Mouse (Mus musculus): ENCODE data around the gene Greb1.

Gene Greb1

DNA sequence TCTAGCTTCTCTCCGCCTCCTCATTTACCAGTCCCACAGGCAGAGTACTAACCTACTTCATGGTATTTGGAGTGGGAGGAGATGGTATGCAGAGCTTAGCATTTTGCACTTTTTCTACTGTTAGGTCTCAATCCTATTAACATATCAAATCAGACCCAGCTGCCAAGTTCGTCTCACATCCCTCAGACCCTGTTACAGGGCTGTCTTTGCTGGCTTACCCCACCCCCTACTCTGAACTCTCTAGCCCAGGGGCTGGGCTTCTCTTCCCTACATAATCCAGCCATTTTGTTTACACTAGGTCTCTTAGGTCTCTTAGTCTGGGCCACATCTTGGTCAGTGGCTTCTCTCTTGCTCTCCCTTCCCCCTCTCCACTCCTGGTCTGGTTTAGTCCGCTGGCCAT is 131.5 kb downstream of the Greb1 start:
- DNase-seq: no peak

DNA sequence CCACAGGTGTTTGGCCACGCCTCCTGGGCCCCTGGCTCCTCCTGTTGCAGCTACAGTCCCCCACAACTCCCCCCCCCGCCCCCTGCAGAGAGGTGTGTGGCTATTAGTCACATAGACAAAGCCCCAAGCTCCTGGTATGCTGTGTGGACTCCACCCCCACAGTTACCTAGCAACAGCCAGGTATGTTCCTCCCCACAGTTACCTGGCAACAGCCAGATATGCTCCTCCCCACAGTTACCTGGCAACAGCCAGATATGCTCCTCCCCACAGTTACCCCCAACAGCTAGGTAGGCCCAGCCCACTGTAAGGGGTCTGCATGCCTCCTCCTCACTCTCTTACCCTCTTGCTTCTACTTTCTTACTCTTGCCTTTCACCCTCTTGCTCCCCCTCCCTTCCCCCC is 135.7 kb downstream of the Greb1 start:
- DNase-seq: no peak

DNA sequence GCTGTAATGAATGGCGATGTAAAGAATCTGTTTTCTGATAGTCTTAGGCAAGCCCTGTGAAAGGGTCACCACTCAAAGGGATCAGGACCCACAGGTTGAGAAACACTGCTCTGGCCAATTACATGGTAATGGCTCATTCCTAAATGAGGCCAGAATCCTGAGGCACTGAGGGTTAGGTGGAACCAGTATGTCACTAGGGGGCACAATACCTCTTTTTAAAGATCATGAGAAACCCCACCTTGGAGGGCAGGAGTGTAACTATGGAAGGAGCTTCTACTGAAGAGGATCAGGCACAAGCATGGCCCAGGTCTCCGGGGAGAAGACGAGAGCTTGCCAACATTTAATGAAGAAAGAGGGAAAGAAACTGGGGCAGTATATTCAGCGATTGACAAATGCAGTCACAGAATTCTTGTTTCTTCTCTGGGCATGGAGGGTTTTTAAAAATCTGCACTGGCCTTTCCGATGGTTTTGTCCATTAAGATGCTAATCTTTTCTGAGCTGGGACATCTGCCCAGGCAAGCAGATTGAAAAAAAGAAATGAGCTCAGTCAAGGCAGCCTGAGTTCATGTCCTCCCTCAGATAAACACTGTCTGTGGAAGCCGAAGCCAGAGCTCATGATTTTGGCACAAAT is 137.6 kb downstream of the Greb1 start:
- DNase-seq: no peak

DNA sequence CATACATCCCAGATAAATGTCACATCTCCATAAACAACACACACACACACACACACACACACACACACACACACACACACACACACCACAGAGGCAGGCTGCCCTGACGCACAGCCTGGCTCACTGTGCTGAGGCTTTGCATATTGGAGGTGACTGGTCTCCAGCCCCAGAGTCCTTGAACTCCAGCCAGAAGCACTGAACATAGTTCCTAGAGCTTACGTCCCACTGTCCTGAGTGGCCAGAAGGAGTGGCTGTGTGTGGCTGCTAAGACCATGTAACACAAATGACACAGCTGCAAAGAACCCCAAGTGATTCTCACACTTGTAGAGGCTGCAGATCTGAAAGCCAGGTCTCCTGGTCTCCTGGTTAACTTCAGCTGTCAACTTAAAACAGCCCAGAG is 138.8 kb downstream of the Greb1 start:
- no peak for DNase-seq

DNA sequence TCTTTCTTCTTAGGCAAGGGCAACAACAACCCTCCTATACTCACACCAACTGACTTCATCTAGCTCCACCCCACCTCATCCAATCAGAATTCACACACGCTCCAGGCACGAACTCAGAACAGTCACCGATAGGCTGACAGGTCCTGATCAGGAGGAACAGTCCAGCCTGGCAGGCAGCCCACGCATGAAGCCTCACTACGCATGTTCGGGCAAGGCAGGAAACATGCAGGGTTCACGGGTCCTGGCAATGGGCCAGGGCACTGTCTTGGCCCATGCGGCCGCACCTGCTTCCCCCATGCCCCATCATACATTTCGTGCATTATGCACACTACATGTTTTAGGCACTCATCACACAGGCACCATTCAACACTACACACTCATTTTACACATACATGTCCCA is 139.2 kb downstream of the Greb1 start:
- DNase-seq: peak; percentile 20

DNA sequence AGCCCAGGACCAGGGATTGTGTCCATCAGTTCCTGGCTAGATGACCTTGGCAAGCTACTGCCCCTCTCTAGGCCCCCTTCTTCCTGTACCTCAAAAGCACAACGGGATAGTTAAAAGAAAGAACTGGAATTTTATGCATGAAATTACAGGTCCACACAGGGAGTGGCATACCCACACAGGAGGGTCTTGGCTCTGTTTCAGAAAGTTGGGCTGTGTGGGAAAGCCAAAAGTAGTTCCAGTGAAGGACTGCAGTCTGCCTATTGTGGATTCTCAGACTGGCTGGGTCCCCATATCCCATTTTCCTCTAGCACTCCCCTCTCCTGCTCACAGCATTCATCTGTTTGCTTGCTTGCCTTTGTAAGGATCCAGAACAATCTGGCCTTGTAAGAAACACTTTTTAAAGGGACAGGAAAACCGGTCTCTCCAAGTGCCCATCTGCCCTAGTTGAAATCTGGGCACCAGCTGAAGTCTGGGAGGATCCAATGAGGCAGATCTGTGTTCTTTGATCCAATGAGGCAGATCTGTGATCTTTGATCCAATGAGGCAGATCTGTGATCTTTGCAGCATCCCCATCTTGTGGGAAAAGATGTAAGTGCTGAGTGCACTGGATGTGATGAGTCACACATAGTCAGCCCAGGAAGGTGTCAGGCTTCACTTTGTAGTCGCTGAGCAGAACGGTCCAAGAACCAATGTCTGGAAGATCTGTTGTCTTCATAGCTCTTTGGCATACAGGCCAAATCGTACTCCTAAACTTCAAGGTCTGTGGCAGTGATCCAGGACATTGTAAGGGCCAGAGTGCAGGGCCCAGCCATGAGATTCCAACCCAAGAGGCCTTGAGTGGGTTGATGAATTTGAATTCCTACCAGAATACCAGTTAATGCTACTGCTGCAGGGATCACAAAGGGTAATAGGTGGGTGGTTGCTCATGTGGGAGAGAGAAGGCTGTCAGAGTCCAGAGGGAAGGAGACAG is 143.5 kb downstream of the Greb1 start:
- no peak for DNase-seq

DNA sequence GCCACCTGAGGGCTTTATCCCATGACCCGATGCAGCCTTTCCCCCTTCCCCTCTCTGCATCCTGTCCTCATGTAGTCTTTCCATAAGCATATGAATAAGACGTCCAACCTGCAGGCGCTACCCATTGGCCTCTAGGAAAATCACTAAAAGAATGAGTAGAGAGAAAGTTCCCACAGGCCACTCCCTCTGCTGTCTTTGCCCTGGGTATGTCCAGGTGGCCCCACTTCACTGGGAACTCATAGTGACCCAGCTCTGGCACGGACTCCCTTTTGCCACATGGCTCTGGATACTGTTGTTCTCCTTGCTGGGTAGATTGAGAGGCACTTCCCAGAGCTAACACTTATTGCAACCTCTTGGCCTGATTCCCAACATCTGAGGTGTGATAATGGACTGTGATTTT is 145.1 kb downstream of the Greb1 start:
- no peak for DNase-seq

DNA sequence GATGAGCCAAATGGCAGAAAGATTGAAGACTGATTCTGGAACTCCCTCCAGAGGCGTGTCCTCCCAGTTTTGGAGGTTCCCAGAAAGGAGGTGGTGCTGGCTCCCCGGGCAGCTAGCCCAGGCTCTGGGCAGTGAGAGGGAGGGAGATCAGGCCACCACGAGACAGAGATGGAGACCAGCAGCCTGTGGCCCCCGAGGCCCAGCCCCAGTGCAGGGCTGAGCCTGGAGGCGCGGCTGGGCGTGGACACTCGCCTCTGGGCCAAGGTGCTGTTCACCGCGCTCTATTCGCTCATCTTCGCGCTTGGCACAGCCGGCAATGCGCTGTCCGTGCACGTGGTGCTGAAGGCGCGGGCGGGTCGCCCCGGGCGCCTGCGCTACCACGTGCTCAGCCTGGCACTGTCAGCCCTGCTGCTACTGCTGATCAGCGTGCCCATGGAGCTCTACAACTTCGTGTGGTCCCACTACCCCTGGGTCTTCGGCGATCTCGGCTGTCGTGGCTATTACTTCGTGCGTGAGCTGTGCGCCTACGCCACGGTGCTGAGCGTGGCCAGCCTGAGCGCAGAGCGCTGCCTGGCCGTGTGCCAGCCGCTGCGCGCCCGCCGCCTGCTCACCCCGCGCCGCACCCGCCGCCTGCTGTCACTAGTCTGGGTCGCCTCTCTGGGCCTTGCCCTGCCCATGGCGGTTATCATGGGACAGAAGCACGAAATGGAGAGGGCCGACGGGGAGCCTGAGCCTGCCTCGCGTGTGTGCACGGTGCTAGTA is 147.2 kb downstream of the Greb1 start, which contains the start of gene Ntsr2:
Gene Ntsr2, plus strand, starts transcription at position 51 of the 762 bp plus-strand sequence.
- DNase-seq: peak; percentile 58

DNA sequence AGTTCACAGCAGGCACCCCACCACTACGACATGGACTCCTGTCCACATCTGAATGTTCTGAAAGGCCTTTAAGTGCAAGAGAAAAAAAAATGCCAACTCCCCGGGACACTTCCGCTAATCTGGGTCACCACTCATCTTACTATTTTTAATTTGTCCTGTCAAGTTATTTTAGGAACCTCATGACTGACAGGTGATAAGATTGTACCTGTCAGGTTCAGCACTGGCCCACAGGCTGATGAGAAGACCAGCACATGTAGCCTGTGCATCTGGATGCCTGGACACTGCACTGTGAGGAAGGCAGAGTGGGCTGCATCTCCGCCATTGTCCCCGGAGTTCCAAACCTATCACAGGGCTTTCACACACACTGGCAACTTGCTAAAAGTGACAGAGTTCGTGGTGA is 150.9 kb downstream of the Greb1 start:
- DNase-seq: no peak

DNA sequence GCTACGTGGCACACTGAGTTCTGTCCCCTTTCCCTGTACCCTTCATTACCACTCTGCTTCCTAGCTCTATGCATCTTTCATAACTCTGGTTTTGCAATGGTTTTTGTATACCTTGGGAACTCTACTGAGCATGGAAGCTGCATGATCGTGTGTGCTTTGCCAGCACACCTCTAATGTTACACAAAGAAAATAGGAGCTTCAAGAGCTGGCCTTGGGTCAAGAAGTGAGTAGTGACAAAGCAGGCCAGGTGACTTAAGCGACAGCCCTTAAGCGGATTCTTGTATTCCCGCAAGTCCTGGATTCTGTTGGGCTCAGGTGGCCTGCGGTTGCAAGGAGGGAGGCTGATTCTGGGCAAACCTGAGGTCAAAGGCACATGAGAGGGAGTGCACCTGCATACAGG is 152.4 kb downstream of the Greb1 start:
- DNase-seq: no peak

DNA sequence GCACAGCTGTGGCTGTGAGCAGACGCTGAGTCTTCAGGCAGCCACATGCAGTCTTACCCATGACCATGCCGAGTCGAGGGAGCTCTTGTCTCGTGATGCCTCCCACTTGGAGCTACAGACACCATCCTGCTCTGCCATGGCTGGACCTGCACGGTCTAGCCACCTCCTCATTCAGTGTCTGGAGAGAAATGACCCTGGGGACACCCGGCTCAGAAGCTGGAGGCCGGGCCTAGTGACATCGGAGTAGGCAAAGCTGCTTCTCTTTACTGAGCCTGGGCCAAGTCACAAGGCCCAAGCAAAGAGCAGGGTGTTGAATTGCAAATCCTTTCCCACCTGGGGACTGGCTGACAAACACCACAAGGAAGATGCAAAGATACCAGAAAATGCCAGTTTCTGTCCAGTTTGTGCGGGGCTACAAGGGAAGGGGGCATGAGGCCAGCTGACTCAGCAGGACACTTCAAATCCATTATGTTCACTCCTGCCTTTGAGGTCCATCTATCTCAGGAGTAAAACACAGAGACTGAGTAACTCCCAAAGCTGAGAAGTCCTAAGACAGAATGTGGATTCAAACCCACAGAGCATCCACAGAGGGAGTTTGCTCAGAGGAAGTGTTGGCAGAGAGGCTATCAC is 153.8 kb downstream of the Greb1 start:
- no peak for DNase-seq

DNA sequence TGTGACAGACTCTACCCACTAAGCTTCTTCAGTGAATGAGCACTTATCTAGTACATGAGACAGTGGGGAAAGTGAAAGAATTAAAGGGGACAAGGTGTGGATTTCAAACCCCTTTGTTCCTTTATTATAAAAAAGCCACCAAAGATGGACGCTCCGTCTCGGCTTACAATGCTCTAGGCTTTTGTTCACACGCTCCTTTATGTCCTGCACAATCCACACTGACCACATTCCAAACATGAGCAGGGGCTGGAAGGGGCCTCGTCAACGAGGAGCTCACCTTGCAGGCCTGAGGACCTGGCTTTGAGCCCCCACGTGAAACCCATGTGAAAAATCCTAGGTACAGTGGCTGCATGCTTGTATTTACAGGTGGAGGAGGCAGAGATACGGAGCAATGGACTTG is 156.0 kb downstream of the Greb1 start:
- no peak for DNase-seq

DNA sequence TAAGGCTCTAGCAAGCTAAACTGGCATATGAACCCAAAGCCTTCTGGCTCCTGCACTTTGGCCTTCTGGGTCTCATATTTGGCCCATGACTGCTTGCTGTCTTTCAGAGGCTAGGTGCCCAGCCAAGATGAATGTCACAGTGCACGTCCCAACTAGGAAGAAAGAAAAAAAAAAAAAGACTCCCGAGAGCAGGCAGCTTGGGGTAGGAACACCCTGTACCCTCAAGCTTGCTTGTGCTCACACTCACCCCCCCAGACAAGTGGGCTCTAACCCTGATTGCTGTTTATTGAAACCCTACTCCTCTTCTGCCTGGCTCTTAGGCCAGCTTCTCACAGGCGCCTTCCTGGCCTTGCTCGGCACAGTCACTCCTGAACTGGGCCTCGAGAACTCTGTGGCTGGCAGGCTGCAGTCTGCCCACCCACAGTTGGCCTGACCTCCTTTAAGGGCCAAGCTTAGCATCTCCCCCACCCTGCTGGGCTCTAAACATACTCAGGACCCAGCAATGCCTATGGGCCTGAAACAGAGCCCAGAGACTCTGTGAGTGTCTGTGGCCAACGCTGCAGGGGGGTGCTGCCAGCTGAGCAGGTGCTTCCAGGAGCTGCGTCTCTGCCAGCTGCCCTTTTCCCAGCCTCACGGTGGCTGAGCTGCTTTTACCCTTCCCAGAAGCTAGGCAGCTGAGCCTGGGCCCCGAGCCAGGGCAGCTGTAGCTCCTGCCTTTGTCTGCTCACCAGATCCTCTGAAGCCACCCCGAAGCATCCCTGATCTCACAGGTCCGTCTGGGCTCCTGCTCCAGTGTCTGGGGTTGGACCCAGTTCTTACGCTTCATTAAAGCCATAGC is 157.0 kb downstream of the Greb1 start:
- peak; percentile 55 for DNase-seq

DNA sequence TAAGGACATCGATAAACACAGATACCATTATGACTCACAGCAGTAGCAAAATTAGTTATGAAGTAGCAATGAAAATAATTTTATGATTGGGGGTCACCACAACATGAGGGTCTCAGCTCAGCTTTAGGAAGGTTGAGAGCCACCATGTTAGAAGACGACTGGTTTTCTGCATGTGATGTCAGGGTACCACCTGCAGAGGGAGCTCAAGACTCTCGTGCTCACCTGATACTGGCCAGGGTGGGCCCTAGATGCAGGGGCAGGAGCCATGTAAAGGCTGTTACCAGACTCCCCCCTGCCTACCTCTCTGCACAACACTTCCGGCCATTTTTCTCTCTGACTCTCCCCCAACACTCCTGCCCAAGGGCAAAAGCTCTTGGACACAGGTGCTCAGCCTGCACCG is 158.7 kb downstream of the Greb1 start:
- no peak for DNase-seq

DNA sequence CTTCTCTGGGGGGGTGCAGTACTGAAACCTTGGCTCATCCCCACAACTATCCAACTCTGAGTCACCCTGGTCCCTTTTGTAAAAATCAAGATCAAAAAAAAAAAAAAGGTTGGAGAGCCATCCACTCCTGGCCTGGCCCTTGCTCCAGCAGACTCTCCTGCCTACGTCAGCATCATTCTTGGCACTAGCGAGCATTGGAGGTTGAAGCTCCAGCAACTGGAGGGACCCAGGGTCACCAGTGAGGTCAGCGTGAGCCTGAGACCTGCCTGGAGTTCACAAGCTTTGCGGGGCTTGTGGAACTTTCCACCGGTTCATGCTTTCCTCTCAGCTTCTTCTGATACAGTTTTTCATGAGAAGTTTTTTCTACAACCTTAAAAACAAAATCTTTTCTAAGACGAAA is 160.6 kb downstream of the Greb1 start:
- no peak for DNase-seq

DNA sequence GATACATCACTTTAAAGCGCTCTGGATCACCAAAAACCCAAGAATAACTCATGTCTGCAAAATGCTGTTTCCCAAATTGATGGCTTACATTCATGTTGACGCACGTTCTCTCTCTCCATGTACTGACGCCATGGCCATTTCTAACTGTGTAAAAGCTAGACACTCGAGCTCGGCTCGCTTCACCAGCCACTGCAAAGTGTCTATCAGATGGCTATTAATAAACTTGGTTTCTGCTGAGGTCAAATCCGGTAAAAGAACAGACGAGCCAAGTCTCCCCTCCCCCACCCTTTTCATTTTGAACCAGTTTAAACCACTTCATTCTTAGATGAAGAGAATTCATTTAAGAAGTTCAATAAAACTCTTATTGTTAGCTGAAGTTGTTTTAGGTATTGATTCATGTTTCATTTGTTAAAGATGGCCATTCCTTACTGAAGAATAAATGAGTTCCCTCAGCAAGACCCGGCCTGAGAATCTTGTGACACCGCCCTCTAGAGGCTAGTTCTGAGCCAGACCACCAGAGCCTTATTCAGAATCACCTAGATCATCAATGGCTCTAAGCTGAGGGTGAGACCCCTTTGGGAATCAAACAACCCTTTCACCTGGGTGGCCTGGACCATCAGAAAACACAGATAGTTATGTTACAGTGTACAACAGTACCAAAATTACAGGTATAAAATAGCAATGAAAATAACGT is 161.5 kb downstream of the Greb1 start:
- DNase-seq: no peak

DNA sequence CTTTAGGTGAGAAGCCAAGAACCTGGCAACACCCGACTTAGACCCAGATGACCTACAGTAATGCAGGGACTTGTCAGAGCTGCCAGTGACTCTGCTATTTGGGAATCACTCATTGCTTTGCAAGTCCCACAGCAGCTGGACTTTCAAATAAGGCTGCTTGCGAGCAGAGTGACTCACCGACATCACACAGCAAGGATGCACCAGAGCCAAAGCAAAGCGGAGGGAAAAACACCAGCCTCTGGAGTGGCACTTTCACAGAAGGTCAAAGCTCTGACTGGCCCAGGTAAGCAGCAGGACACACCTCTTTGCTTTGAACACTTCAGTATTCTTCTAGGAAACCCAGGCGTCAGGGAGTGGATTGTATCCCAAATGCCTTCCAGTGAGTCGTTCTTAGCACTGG is 164.9 kb downstream of the Greb1 start:
- no peak for DNase-seq

DNA sequence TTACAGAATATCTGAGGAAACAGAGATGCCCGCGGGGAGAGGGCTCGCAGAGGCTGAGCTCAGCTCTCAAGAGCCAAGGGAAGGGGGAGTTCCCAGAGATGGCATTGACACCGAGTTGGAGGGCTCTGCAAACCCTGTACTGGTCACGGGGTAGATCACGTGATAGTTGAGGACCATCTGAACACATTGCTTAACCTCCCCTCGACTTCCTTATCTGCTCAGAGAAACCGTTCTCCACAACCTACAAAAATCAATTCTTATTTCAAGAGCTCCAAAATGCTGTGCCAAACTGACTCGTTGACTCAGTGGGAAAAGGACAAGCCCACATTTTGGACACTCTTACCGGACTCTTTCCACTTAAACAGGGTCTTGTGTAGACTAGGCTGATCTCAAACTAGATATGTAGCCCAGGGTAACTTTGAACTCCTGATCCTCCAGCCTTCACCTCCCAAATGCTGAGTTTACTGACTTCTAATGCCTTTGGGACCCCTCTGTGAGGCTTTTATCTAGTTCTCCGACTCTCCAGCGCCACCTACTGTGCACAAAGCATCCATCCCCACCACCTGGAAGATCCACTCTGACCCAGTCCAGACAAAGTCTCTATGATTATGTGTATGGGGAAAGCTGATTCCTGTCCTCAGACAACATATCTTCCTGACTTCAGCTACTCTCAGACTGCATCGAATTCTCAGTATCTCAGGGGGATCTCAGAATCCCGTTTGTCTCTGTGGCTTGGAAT is 166.4 kb downstream of the Greb1 start:
- DNase-seq: peak; percentile 74

DNA sequence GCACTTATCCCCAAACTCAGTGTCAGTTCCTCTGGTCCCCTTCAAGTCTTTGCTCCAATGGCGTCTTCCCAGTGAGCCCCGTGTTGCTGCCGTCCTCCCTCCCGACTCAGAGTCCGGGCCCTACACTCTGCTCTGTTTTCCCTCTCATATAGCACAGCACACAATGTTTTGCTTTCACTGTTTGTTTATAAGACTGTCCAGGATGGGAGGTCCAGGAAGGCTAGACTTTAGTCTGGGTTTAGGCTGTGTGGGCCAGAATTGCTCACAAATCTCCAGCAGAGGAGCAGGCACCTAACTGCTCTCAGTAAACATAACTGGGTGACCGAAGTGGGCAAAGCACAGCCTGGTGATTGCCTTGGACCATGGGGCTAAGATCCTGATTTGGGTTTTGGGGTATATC is 167.5 kb downstream of the Greb1 start:
- no peak for DNase-seq

DNA sequence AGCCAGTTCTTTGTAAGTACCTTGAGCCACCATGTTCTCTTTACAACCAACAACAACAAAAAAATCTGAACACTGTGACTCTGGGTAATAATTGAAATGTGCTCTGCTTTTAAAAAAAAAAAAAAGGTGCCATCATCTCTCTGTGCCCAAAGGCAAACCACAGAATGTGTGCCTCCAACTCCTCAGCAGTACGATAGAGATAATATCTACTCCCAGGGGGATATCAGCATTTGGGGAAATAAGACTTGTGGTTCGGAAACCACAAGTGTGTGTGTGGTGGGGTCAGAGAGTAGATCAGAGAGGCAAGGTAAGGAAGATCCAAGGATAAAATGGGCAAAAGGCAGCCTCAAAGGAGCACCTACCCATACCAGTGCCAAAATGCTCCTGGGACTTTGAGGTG is 169.3 kb downstream of the Greb1 start:
- no peak for DNase-seq

DNA sequence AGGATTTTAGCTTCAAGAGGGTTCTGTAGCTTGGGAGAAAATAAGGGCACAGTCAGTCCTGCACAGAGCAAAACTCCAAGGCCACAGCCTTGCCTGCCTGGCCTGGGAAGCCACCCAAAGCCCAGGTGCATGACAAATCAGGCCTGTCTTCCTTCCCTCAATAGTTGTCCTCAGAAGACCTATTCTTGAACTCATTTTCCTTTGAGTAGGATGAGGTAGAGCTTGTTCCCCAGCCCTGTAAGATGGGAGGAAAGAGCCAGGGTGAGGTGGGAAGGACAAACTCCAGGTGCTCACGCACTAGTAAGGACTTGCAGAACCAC is 169.9 kb downstream of the Greb1 start:
- no peak for DNase-seq

Measured in right cerebral cortex, postnatal 4 days (tissue).